In genomic region chr1:186417101-186417500, GRCm38 (mm10) we compare ENCODE assay signal across 25 mouse cellular contexts.
DNase-seq lines count a peak whose midpoint lies in the region; ATAC-seq lines count a peak whose summit lies in the region.
"Had no signal": no experiment of that assay in that cellular context is flagged by ENCODE, and none has a peak within 500 bp of the region (broad histone marks: within the 10 kb centered on the region; RNA-seq: fewer than 3 reads in every experiment).

No protein-coding gene starts in this region.

- no peaks in the 10 kb centered on the region for H3K9me3 ChIP-seq in heart, embryonic 11.5 days (replicated peaks; ENCODE audit: control insufficient read depth, low read length)
- H3K9me3 ChIP-seq in forebrain, embryonic 10.5 days: no peaks in the 10 kb centered on the region
- H3K9me3 ChIP-seq: embryonic facial prominence, embryonic 12.5 days; forebrain, embryonic 12.5 days; heart, embryonic 10.5 days; kidney, embryonic 15.5 days; limb, embryonic 10.5 days; midbrain, embryonic 10.5 days; neural tube, embryonic 13.5 days had no signal

- peak; percentile 80 for DNase-seq in heart, adult 11 months
- peak; percentile 56 for DNase-seq in brain, adult 2 months (ENCODE audit: low read depth, low spot score)
- peak; percentile 11 for DNase-seq in cerebellum, adult 11-12 months
- DNase-seq in cerebellum, postnatal 14 days: peak; percentile 68 to 72
- DNase-seq in spleen, postnatal 10 days (ENCODE audit: low spot score in 2 of 2): no peak
- DNase-seq in forebrain, embryonic 10.5 days (ENCODE audit: extremely low spot score, low spot score): no peak
- DNase-seq: adrenal gland, adult 8-10 months; heart, postnatal 14 days; kidney, adult 11 months; layer of hippocampus, adult 9-11 months; liver; retina, postnatal 1 day; right cerebral cortex, postnatal 25 days; thymus, postnatal 14 days had no signal

- H3K4me3 ChIP-seq in heart, embryonic 11.5 days (ENCODE audit: low read depth, low read length): no peak overlapping the region
- no peak overlapping the region for H3K4me3 ChIP-seq in forebrain, embryonic 10.5 days
- H3K4me3 ChIP-seq: embryonic facial prominence, embryonic 12.5 days; forebrain, embryonic 12.5 days; heart, embryonic 10.5 days; kidney, embryonic 15.5 days; limb, embryonic 10.5 days; midbrain, embryonic 10.5 days; myocyte; neural tube, embryonic 13.5 days had no signal

- H3K27me3 ChIP-seq in heart, embryonic 11.5 days (ENCODE audit: control insufficient read depth, insufficient read depth, low read length): no peaks in the 10 kb centered on the region
- no peaks in the 10 kb centered on the region for H3K27me3 ChIP-seq in forebrain, embryonic 10.5 days (ENCODE audit: poor library complexity, severe bottlenecking)
- H3K27me3 ChIP-seq: embryonic facial prominence, embryonic 12.5 days; forebrain, embryonic 12.5 days; kidney, embryonic 15.5 days; neural tube, embryonic 13.5 days had no signal

- 37% methylated on average over 1 of the region's 1 CpGs for WGBS in heart, embryonic 11.5 days (ENCODE audit: insufficient replicate concordance)
- WGBS in forebrain, embryonic 10.5 days: 63% methylated on average over 1 of the region's 1 CpGs

- H3K9ac ChIP-seq in heart, embryonic 11.5 days (ENCODE audit: low read depth, low read length): no peak overlapping the region
- H3K9ac ChIP-seq: embryonic facial prominence, embryonic 12.5 days; forebrain, embryonic 12.5 days; kidney, embryonic 15.5 days; neural tube, embryonic 13.5 days had no signal

- H3K27ac ChIP-seq in heart, embryonic 11.5 days (ENCODE audit: low read depth, low read length): no peak overlapping the region
- no peak overlapping the region for H3K27ac ChIP-seq in forebrain, embryonic 10.5 days
- H3K27ac ChIP-seq: embryonic facial prominence, embryonic 12.5 days; forebrain, embryonic 12.5 days; heart, embryonic 10.5 days; kidney, embryonic 15.5 days; limb, embryonic 10.5 days; midbrain, embryonic 10.5 days; neural tube, embryonic 13.5 days had no signal

- ATAC-seq in heart, embryonic 11.5 days (replicated peaks; ENCODE audit: insufficient number of reproducible peaks, low FRiP score, low TSS enrichment): no peak
- ATAC-seq: lung, postnatal 0 days; midbrain, embryonic 16.5 days had no signal

- no peaks in the 10 kb centered on the region for H3K4me1 ChIP-seq in heart, embryonic 11.5 days (ENCODE audit: control insufficient read depth, insufficient read depth, low read length)
- H3K4me1 ChIP-seq in forebrain, embryonic 10.5 days: no peaks in the 10 kb centered on the region
- H3K4me1 ChIP-seq: forebrain, embryonic 12.5 days; heart, embryonic 10.5 days; midbrain, embryonic 10.5 days; neural tube, embryonic 13.5 days had no signal

- H3K36me3 ChIP-seq in heart, embryonic 11.5 days (ENCODE audit: control insufficient read depth, insufficient read depth, low read length): no peaks in the 10 kb centered on the region
- no peaks in the 10 kb centered on the region for H3K36me3 ChIP-seq in forebrain, embryonic 10.5 days (replicated peaks)
- H3K36me3 ChIP-seq: embryonic facial prominence, embryonic 12.5 days; forebrain, embryonic 12.5 days; heart, embryonic 10.5 days; kidney, embryonic 15.5 days; limb, embryonic 10.5 days; midbrain, embryonic 10.5 days; neural tube, embryonic 13.5 days had no signal

- H3K4me2 ChIP-seq in heart, embryonic 11.5 days: no peak overlapping the region
- H3K4me2 ChIP-seq: embryonic facial prominence, embryonic 12.5 days; forebrain, embryonic 12.5 days; kidney, embryonic 15.5 days; neural tube, embryonic 13.5 days had no signal

Comparison
In these comparisons a context has a peak if more than half of its experiments do, and no peak if none do; other contexts are left out.
1. DNase-seq: peak in heart, adult 11 months (single experiment), brain, adult 2 months (single experiment), cerebellum, adult 11-12 months (single experiment) and cerebellum, postnatal 14 days (2 of 2); none in spleen, postnatal 10 days (0 of 2) and forebrain, embryonic 10.5 days (single experiment).